Mouse (Mus musculus) liver, embryonic 12.5 days (tissue): ENCODE results near the gene Ccdc146. TPM values are rescaled to one million over a fixed set of nuclear protein-coding genes. Genes with fewer than 3 reads are reported as not detected.
A peak's percentile ranks its signal among the peaks of the same experiment; 100 is the strongest.
"Not testable (repeated sequence)": the region's sequence is repeated elsewhere in the genome, so short reads cannot be mapped to it uniquely, and the experiment has no call there.

Experiments
- ATAC-seq: fragments of 200-750 bp; cut with Nextera tagmentation; 2 replicates; pipeline ENCODE4 v1.8.0; 2017; ENCODE audit warnings: moderate number of reproducible peaks, mild to moderate bottlenecking, moderate library complexity
- H3K27ac ChIP-seq: fragments of 300-500 bp; sonication (generic); 2 replicates; pipeline ENCODE4 v1.5.1; 2016; ENCODE audit warnings: mild to moderate bottlenecking
- H3K27me3 ChIP-seq: fragments of 300-500 bp; sonication (generic); replicated peaks from 2 replicates; pipeline ENCODE4 v1.6.1; 2016; ENCODE audit warnings: mild to moderate bottlenecking, moderate library complexity
- H3K36me3 ChIP-seq: fragments of 300-500 bp; sonication (generic); 2 replicates; pipeline ENCODE4 v1.6.1; 2016; ENCODE audit warnings: mild to moderate bottlenecking, moderate library complexity
- H3K4me1 ChIP-seq: fragments of 300-500 bp; sonication (generic); 2 replicates; pipeline ENCODE4 v1.6.1; 2016
- H3K4me2 ChIP-seq: fragments of 300-500 bp; sonication (generic); 2 replicates; pipeline ENCODE4 v1.6.1; 2016; ENCODE audit warnings: mild to moderate bottlenecking, moderate library complexity
- H3K4me3 ChIP-seq: fragments of 300-500 bp; sonication (generic); 2 replicates; pipeline ENCODE4 v1.5.1; 2016; ENCODE audit warnings: mild to moderate bottlenecking, moderate library complexity
- H3K9ac ChIP-seq: fragments of 300-500 bp; sonication (generic); 2 replicates; pipeline ENCODE4 v1.6.1; 2016; ENCODE audit warnings: mild to moderate bottlenecking, moderate library complexity
- H3K9me3 ChIP-seq: fragments of 300-500 bp; sonication (generic); replicated peaks from 2 replicates; pipeline ENCODE4 v1.6.1; 2016; ENCODE audit warnings: mild to moderate bottlenecking, moderate library complexity
- WGBS: fragments of 180-500 bp; shearing (Covaris S2); methylation state at CpG from one replicate; pipeline ENCODE4 v1.1.7; 2016; ENCODE audit not compliant: insufficient replicate concordance; 5-methylcytosine and 5-hydroxymethylcytosine counted together
- polyA plus RNA-seq: library from polyadenylated mRNA; unstranded; fragments of >200 nt; fragmentation: Nextera tagmentation; extraction: Ambion mirVana; gene quantifications from 2 replicates; pipeline ENCODE4 v1.2.1, GENCODE M21; 2016

Gene Ccdc146
- polyA plus RNA-seq, 1 experiment from 2014 or later = not detected

DNA sequence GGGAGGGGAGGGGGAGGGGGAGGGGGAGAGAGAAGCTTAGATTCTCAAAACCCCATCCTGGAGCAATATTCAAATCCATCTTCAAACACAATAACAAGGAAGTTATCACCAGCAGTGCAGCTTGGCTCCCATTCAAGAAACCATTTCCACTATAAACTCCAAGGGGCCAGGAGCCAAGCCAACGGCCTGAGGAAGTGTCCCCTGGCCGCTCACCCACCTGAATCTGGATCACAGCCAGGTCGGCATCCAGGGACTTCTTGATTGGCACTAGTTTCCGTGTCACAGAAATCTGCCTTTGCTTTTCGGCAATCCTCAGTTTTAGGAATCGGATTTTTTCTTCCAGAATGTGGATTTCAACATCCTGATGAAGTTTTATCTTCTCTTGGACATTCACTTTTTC is 123.5 kb downstream of the Ccdc146 start:
- H3K27ac ChIP-seq = no peak overlapping the region
- WGBS = 62% methylated on average over 6 of the region's 6 CpGs
- no peak overlapping the region for H3K9ac ChIP-seq
- no peak overlapping the region for H3K4me2 ChIP-seq
- no peak for ATAC-seq
- no peaks in the 10 kb centered on the region for H3K27me3 ChIP-seq
- H3K4me1 ChIP-seq = no peaks in the 10 kb centered on the region
- H3K9me3 ChIP-seq = no peaks in the 10 kb centered on the region
- H3K36me3 ChIP-seq = no peaks in the 10 kb centered on the region
- no peak overlapping the region for H3K4me3 ChIP-seq

DNA sequence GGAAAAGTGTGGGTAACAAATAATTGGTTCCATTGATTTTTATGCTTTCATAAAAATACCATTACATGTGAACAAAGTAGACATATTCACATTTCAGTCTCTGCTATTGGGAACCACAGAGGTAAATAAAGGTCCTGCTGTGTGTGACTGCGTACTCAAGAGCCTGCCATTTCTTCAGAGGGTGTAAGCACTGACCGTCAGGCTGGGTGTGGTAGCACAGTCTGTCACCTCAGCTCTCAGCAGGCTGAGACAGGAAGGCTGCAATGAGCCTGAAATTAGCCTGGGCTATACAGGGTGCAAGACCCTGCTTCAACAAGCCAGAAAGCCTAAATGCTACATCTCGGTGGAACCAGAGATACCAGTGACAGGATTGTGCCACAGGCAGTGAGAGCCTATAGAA is 124.4 kb downstream of the Ccdc146 start:
- 72% methylated on average over 3 of the region's 3 CpGs for WGBS

DNA sequence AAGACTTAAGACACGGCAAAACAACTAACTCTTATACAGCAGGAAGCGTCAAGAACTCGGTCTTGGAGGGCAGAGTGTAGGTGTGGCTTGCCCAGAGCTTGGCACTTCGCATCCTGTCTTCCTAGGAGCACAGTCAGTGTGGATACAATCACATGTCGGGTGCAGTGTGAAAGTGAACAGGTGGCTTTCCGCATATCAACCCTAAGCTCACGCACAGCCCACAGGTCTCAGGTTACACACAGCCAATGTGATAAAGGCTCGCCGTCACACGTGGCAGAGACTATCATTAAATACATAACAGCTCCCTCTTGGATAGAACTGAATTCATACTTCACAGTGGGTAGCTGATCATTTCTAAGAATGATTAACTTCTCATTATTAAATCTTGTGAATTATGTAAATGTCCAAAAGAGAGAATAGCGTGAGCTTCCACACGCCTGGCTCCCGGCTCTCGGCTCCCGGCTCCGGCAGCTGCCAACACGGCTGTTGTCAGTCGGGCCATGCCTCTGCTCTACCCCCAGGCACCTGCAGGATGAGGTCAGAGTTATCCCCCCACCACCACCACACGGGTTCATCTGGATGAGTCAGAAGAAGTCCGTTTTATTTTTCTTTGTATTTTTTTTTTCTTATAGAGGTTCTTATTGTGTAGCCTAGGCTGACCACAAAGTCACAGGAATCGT is 125.3 kb downstream of the Ccdc146 start:
- no peaks in the 10 kb centered on the region for H3K4me1 ChIP-seq
- no peak overlapping the region for H3K27ac ChIP-seq
- H3K4me2 ChIP-seq = no peak overlapping the region
- H3K9ac ChIP-seq = no peak overlapping the region
- no peaks in the 10 kb centered on the region for H3K27me3 ChIP-seq
- 72% methylated on average over 21 of the region's 21 CpGs for WGBS
- H3K9me3 ChIP-seq = no peaks in the 10 kb centered on the region
- no peaks in the 10 kb centered on the region for H3K36me3 ChIP-seq
- ATAC-seq = no peak
- no peak overlapping the region for H3K4me3 ChIP-seq

More for the DNA sequence above, 124.4 kb downstream of the Ccdc146 start:
- no peaks in the 10 kb centered on the region for H3K27me3 ChIP-seq
- no peaks in the 10 kb centered on the region for H3K36me3 ChIP-seq
- H3K9me3 ChIP-seq = no peaks in the 10 kb centered on the region
- H3K4me3 ChIP-seq = no peak overlapping the region
- no peak for ATAC-seq
- H3K4me2 ChIP-seq = no peak overlapping the region
- no peak overlapping the region for H3K27ac ChIP-seq
- no peak overlapping the region for H3K9ac ChIP-seq
- H3K4me1 ChIP-seq = no peaks in the 10 kb centered on the region

DNA sequence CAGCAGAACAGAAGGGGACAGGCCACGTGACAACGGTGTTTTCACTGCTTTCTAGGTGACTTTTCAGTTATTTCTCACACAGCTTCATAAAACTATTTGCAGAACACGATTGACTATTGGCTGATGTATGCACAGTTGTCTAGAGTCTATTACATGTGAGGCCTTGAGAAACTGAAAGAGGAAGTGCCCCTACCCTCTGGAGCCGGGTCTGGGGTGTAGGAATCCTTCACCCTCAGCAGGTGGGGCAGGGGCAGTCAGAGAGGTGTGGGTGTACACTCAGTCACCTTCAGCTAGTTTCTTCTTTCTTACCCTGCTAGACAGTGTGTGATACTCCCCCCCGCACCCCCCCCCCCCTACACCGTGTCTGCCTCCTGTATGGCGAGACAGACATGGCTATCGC is 128.8 kb downstream of the Ccdc146 start:
- WGBS = 60% methylated on average over 8 of the region's 8 CpGs
- no peak overlapping the region for H3K27ac ChIP-seq
- H3K4me3 ChIP-seq = no peak overlapping the region
- no peak for ATAC-seq
- no peaks in the 10 kb centered on the region for H3K4me1 ChIP-seq
- no peak overlapping the region for H3K4me2 ChIP-seq
- H3K9me3 ChIP-seq = no peaks in the 10 kb centered on the region
- no peaks in the 10 kb centered on the region for H3K36me3 ChIP-seq
- H3K27me3 ChIP-seq = no peaks in the 10 kb centered on the region
- no peak overlapping the region for H3K9ac ChIP-seq

DNA sequence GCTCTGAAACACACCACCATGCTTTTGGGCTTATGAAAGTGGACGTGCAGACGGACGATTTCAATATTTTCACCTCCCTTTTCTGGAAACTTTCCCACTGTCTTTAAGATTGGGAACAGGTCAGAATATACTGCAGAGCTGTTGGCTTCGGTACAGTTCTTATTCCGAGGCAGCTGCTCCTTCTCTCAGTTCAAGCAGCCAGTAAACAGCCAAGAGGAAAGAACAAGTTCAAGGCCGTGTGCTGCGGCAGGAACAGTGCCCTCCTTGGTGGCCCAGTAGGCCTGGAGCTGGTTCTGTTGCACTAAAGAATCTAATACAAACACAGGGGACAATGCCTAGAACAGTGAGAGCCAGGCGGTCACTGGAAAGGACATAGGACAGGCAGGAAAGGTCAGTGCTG is 133.9 kb downstream of the Ccdc146 start:
- H3K27me3 ChIP-seq = no peaks in the 10 kb centered on the region
- ATAC-seq = no peak
- no peaks in the 10 kb centered on the region for H3K9me3 ChIP-seq
- no peak overlapping the region for H3K27ac ChIP-seq
- no peak overlapping the region for H3K4me2 ChIP-seq
- 73% methylated on average over 8 of the region's 8 CpGs for WGBS
- H3K9ac ChIP-seq = no peak overlapping the region
- no peaks in the 10 kb centered on the region for H3K36me3 ChIP-seq
- H3K4me1 ChIP-seq = 0 out of 2 replicates have a peak, but pooled peaks cover 11% of the 10 kb centered on the region
- no peak overlapping the region for H3K4me3 ChIP-seq

DNA sequence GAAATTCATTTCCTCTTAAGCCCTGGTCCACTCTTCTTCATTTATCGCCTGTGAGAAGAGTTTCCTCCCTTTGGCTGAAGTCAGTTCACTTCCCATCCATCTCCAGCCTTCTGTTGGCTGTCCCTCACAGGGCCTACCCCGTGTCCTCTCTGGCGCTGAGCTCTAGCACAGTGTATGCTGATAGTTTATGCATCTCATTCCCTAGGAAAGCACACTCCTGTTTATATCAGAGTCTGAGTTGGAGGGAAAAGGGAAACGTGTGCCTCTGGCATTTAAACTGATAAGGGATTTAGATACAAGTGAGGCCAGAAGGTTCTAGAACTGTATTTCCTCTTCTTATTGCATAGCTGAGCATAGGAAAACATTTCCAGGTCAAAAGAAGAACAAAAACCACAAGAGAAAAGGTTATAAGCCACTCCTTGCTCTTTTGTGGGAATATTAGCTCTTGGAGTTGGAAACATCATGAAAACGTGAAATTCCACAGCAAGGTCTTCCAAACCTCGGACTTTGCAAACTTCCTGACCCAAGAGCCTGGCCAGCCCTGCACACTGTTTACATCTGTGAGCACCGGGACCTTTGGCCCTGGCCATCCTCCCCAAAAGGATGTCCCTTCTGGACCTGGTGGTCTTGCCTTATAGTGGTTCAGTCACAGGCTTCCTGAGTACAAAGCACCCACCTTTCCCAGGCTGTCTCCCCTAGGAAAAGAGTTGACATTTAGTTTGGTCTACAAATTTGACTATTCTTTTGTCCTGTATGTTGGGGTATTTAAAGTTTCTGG is 135.6 kb downstream of the Ccdc146 start:
- H3K4me3 ChIP-seq = no peak overlapping the region
- 48% methylated on average over 7 of the region's 7 CpGs for WGBS
- no peak overlapping the region for H3K4me2 ChIP-seq
- H3K27ac ChIP-seq = no peak overlapping the region
- H3K9ac ChIP-seq = no peak overlapping the region
- H3K36me3 ChIP-seq = no peaks in the 10 kb centered on the region
- ATAC-seq = no peak
- H3K9me3 ChIP-seq = no peaks in the 10 kb centered on the region
- 0 out of 2 replicates have a peak, but pooled peaks cover 11% of the 10 kb centered on the region for H3K4me1 ChIP-seq
- no peaks in the 10 kb centered on the region for H3K27me3 ChIP-seq

DNA sequence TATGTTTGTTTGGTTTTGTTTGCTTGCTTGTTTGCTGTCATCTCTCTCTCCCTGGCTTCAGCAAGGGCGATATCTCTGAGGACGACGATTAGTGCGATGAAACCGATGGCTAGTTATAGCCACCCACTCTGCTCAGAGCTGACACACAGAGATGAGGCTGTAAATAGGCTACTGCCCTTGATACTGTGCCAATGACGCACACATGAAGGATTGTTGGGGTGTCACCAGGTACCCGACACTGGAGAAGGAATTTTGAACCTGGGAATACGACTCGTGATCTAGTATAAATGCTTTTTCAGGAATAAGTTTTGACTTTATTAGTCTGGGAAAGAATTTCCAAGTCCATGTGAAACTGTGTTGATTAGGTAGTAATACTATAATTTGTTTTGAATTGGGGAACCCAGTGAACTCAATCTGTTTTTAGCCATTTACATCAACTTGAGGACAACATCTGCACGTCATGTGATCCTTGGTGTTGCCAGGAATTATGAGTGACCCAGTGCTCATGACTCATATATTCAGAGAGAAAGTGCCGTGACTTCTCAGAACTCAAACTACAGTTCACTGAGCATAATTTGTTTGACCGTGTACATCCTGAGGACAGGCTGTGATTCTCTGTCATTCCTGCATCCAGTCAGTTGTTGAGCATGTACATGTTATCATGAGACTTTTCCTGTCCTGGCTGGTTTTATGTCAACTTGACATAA is 141.0 kb downstream of the Ccdc146 start:
- H3K27ac ChIP-seq = no peak overlapping the region
- no peak overlapping the region for H3K9ac ChIP-seq
- no peak overlapping the region for H3K4me2 ChIP-seq
- 79% methylated on average over 12 of the region's 12 CpGs for WGBS
- H3K4me3 ChIP-seq = no peak overlapping the region
- 0 out of 2 replicates have a peak, but pooled peaks cover 9% of the 10 kb centered on the region for H3K4me1 ChIP-seq
- H3K9me3 ChIP-seq = no peaks in the 10 kb centered on the region
- no peak for ATAC-seq
- H3K36me3 ChIP-seq = no peaks in the 10 kb centered on the region
- no peaks in the 10 kb centered on the region for H3K27me3 ChIP-seq

DNA sequence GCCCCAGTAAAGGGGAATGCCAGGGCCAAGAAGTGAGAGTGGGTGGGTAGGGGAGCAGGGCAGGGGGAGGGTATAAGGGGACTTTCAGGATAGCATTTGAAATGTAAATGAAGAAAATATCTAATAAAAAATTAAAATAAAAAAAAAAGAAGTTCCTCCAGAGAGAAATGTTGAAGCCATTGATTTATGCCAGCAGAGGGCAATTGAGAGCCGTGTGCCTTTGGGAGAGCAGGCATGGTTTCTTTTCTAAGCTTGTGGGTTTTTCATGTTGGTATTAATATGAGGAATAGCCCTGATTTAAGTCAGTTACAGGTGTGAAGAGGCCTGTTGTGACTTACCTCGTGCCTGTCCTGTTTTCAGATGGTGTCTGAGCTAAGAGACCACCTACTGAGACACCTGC is 146.8 kb downstream of the Ccdc146 start:
- not testable (repeated sequence) for H3K27ac ChIP-seq, H3K4me2 ChIP-seq, H3K27me3 ChIP-seq, H3K9ac ChIP-seq, H3K4me1 ChIP-seq, H3K4me3 ChIP-seq, ATAC-seq, H3K36me3 ChIP-seq, H3K9me3 ChIP-seq
- 43% methylated on average over 2 of the region's 2 CpGs for WGBS

DNA sequence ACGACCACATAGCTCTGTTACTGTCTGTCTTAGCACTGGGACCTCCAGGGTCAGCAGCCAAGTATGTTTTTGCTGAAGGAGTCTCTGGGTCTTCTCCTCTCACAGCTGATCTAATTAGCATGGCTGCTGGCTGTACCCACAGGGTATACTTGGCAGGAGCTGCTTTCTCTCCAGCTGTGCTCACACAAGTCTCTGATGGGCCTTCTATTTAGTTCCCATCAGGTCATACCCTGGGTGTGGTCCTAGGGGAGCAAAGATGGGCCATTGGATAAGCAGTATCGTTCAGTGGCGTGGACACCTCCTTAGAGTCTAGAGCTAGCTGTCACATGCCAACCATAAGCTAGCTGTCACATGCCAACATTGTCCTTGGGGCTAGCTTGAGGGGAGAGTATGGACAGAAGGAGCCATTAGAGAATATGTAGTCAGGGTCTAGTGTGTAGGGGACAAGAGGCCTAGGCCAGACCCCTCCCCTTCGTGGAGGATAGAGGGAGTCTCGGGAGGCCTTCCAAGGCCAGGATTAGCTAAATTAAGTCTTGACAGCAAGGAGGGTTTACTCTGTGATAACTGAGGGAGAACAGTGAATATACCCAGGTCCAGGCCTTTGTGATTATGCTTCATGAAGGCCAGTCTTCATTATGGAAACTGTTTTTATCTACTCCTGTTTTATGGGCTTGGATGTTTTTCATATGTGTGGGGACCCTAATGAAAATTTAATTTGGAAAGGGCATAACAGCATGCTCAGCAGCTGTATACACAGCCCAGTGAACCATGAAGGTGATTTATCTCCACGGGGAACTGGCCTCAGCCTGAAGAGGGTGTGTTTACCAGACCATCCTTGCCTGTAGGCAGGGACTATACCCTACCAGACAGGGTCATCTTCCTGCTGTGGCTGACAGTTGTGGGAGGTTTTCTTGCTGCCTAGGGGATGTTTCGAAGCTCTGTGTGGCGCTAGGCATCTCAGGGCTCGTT is 152.8 kb downstream of the Ccdc146 start:
- H3K9ac ChIP-seq = no peak overlapping the region
- no peaks in the 10 kb centered on the region for H3K9me3 ChIP-seq
- H3K36me3 ChIP-seq = no peaks in the 10 kb centered on the region
- H3K4me3 ChIP-seq = no peak overlapping the region
- H3K4me2 ChIP-seq = no peak overlapping the region
- no peaks in the 10 kb centered on the region for H3K4me1 ChIP-seq
- WGBS = 54% methylated on average over 9 of the region's 9 CpGs
- peak; percentile 49 for ATAC-seq
- H3K27me3 ChIP-seq = peaks cover 5% of the 10 kb centered on the region; the same call in 1 of the 2 replicates
- no peak overlapping the region for H3K27ac ChIP-seq

DNA sequence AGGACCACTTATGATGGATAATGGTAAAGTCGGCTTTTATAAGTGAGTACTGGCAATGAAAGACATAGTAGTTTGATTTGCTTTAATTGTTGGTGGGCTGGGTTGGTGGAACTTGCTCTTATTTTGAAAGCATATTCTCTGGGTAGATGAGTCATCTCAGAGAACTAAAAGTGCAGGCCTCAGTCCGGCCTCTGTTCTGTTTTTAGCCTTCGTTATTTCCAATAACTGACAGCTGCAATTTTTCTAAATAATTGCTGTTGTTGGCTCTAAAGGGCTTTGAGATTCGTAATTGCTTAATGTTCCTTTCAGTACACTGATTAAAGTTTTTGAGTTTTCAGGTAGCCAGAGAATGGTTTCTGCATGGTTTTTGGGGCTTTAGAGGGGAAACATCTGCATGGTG is 153.7 kb downstream of the Ccdc146 start:
- Histone ChIP-seq H3K4me1 (no peaks in the 10 kb centered on the region), H3K4me3 (no peak overlapping the region), H3K9me3 (no peaks in the 10 kb centered on the region), H3K27ac (no peak overlapping the region), H3K9ac (no peak overlapping the region), H3K4me2 (no peak overlapping the region), H3K27me3 (peaks cover 5% of the 10 kb centered on the region; the same call in 1 of the 2 replicates), H3K36me3 (no peaks in the 10 kb centered on the region)
- 63% methylated on average over 4 of the region's 4 CpGs for WGBS
- no peak for ATAC-seq

DNA sequence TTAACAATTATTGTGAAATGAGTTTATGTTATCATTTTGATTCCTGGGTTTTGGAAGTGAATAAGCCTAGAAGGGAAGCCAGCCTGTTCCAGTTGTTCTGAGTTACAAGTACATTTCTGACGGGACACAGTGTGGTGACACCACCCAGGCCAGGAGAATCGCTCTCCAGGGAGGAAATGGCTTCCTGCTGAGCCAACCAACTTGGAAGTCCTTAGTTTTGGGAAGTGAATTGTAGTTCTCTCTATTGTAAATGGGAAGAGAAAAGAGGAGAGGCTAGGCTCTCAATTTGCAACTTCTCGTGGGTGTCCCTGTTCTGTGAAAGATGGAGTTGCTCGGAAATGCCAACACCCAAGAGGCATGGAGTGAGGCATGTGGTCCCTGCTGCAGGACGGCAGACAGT is 155.0 kb downstream of the Ccdc146 start:
- no peak overlapping the region for H3K4me2 ChIP-seq
- no peak overlapping the region for H3K27ac ChIP-seq
- ATAC-seq = no peak
- no peaks in the 10 kb centered on the region for H3K36me3 ChIP-seq
- 47% methylated on average over 5 of the region's 5 CpGs for WGBS
- no peaks in the 10 kb centered on the region for H3K9me3 ChIP-seq
- no peaks in the 10 kb centered on the region for H3K4me1 ChIP-seq
- H3K9ac ChIP-seq = no peak overlapping the region
- peaks cover 1% of the 10 kb centered on the region; the same call in 1 of the 2 replicates for H3K27me3 ChIP-seq
- no peak overlapping the region for H3K4me3 ChIP-seq
